Mouse (Mus musculus): ENCODE data around the gene Robo2.
A peak's percentile ranks its signal among the peaks of the same experiment; 100 is the strongest.

The Robo2 gene

GRCm38 (mm10) chr16:74411481-74412251, at the start of gene Robo2:
Robo2 (minus strand) TSS chr16:74411825.
- peak; percentile 30 to 51 for DNase-seq (ENCODE audit: inconsistent age in 2 of 2, low spot score in 1 of 2)

- DNase-seq (ENCODE audit: inconsistent age in 2 of 2, low spot score in 1 of 2) = no peak
These were observed 46.5 kb upstream of the Robo2 start for GRCm38 (mm10) chr16:74458138-74458537.

DNA sequence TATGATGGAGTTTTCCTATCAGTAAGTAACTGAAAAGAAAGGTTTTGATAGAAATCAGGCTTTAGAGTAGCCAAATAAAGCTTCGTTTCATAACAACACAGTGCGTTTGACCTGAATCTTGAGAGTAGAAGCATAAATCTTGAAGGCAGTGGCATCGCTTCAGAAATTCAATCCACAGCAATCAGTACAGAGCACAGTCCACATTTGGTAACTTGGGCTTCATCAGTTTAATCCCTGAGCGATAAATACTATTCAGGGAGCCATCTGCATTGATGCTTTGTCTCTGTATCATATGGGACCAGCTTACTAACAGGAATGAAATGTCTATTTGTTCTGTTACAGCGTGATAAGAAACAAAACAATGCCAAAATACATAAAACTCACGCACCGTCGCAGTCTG, 46.1 kb upstream of the Robo2 start:
- no peak for DNase-seq (ENCODE audit: inconsistent age in 2 of 2, low spot score in 1 of 2)

GRCm38 (mm10) chr16:74456808-74457470, 45.3 kb upstream of the Robo2 start:
- DNase-seq (ENCODE audit: inconsistent age in 2 of 2, low spot score in 1 of 2) = no peak

GRCm38 (mm10) chr16:74455179-74455578, 43.6 kb upstream of the Robo2 start:
- no peak for DNase-seq (ENCODE audit: inconsistent age in 2 of 2, low spot score in 1 of 2)

- DNase-seq (ENCODE audit: inconsistent age in 2 of 2, low spot score in 1 of 2) = no peak
These were observed 36.4 kb upstream of the Robo2 start for GRCm38 (mm10) chr16:74448025-74448424.

DNA sequence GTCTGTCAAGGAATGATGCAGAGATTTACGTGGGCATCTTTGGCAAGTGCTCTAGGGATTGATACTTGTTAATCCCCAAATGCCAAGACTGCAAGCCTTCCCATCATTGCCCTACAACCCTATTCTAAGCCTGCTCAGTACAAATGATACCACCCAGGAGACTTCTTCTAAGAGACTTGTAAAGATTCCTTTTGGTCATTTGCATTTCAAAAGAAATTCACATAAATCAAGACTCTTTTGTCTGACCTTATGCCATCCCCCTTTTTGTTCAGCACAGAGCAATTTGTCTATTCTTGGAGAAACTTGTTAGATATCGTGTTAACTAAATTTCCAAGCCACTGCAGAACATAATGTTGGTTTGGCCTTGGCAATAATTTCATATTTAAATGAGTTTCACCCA, 15.4 kb upstream of the Robo2 start:
- DNase-seq (ENCODE audit: inconsistent age in 2 of 2, low spot score in 1 of 2) = no peak

DNA sequence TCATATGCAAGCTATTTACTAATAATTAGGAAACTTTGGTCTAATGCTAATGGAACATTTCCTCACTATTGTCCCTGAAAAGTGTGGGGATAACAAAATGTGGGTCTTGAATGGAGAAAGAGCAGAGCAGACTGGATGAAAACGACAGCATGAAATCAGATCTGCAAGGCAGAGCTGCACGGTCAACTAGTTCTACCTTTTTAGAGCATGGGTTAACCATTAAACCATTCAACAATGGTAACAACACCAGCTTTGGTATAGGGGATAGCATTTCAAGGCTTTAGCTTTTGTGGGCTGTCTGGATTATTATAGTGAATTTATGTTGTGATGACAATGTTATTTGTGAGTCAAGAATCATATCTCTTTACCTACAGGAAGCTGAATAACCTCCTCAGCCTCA, 8.7 kb upstream of the Robo2 start:
- DNase-seq (ENCODE audit: inconsistent age in 2 of 2, low spot score in 1 of 2) = no peak

DNA sequence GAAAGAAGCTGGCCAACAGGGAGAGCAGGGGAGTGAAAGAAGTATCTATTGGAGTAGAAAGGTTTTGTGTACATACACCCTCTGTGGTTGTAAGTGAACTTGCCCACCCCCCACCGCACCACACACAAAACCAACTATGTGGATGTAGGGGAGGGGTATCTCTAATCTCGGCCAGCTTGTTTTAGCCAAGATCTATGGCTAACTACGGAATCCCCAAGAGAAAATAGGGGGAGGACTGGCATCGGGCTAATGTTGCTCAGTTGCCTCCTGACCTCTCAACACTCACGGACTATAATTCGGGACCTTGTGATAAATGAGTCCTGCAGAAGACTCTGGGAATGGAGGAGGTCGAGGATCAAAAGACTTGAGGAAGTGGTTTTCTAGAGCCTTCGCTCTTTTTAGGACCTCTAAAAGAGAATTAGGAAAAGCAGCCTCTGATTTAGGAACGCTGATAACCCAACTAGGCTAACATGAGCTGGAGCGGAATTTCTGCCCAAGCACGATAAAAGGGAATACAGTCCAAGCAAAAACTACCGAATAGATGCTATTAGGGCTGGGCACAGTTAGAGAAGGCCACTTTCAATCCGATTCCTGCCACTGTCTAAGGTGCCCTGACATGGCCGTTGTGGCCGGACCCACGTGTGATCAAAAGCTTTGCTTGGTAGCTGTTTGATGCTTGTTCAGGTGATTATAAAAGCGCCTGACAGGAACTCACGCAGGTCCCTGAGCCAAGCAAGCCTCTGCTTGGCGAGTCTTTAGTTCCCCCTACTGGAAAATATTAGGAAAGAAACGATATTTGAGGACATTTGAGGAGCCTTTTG, 1.1 kb upstream of the Robo2 start:
- DNase-seq (ENCODE audit: inconsistent age in 2 of 2, low spot score in 1 of 2) = peak; percentile 15 to 79

DNA sequence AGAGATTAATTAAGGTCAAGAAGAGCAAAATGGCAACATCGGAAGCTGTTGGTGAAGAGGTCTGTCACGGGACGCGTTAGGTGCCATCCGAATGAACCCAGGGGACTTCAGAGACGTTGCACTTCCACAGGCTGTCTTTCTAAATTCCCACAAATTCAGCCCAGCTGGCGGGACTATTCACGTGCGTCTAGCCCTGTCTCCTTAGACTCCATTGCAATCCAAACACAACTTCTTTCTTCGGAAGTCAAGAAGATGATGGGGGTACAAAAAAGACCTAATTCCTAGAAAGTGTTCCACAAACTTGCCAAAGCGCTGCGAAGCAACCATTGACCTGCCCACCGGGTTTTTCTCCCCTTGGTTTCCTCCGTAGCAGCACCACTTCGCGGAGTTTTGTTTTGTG, 604 bp downstream of the Robo2 start:
- DNase-seq (ENCODE audit: inconsistent age in 2 of 2, low spot score in 1 of 2) = no peak

DNA sequence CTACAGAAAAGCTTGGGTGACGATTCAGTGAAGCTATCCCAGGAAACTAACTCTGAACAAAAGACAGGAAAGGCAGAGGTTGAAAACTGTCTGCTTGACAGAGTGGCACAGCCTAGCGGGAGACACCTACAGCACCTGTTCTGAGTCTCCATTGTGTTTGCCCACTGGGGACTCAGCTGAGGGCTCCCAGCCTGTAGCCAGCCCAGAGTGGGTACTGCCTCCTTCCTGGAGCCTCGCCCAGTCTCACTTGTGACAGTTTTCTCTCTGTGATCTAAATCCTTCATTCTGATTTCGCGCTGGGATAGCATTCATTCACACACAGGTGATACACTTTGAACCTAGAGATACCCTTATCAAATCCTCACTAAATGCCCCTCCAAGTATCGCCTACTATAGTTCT, 1.5 kb downstream of the Robo2 start:
- peak in 1 of 2 experiments; percentile 21 for DNase-seq (ENCODE audit: inconsistent age in 2 of 2, low spot score in 1 of 2)

- no peak for DNase-seq (ENCODE audit: inconsistent age in 2 of 2, low spot score in 1 of 2)
These were observed 2.1 kb downstream of the Robo2 start for GRCm38 (mm10) chr16:74409548-74409947.

GRCm38 (mm10) chr16:74408566-74408965, 3.1 kb downstream of the Robo2 start:
- DNase-seq (ENCODE audit: inconsistent age in 2 of 2, low spot score in 1 of 2) = no peak

DNA sequence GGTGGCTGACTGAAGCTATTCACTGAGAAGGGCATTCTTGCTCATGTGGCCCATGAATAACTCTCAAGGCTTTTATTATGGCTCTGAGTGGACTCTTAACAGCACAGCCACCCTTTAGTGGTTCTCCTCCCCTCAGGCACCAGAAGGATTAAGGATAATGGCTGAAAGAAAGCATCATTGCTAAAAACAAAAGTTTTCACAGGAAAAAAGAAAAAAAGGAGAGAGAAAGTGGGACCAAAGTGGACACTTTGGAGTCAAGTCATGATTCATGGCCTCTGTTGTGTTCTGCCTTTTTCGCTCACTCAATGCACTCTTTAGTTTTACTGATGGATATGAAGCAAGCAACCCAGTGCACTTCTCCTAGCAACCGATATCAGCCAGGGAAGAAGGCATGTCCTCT, 14.3 kb downstream of the Robo2 start:
- DNase-seq (ENCODE audit: inconsistent age in 2 of 2, low spot score in 1 of 2) = no peak

- DNase-seq (ENCODE audit: inconsistent age in 2 of 2, low spot score in 1 of 2) = no peak
These were observed 15.9 kb downstream of the Robo2 start for GRCm38 (mm10) chr16:74395678-74396077.

- no peak for DNase-seq (ENCODE audit: inconsistent age in 2 of 2, low spot score in 1 of 2)
These were observed 32.2 kb downstream of the Robo2 start for GRCm38 (mm10) chr16:74379458-74379857.

DNA sequence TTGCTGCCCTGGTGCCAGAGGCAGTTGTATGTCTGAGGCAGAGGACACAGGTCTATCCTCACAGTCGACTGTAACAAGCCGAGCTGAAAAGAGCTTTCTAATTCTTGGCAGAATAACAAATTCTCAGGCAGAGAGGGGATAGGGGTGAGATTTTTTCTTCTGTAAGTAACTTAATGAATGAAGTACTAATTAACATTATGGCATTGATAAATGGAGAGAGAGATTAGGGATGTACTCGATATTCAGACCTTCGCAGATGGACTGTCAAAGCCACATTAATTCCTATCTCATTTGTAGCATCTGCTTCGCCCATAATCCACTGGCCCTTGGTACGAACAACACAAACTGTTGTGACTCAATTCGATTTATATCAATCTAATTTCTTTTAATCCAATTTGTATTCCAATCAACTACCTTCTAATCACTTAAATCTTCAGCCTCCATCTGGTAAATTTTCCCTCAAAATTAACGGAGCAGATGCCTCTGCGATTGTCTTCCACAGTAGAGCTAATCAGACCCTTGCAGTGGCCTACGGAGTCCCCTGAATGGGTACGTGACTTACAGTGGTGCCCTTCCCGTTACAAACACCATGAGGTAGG, 36.2 kb downstream of the Robo2 start:
- no peak for DNase-seq (ENCODE audit: inconsistent age in 2 of 2, low spot score in 1 of 2)

DNA sequence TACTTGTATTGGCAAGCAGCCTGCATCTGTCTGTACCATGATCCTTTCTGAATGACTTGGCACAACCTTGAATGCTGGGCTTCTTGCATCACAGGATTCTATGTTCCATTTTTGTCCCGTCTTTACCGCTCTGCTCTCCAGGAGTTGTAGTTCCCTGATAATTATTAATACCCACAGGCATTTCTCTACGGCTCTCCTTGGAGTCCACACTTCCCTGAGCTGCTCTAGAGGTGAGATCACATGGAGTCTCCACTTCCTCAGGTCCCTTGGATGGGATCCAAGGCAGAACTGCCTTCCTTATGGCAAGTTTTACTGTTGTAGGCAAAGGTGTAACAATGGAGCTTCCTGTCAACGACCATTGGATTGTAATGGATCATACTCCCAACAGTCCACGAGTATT, 37.1 kb downstream of the Robo2 start:
- no peak for DNase-seq (ENCODE audit: inconsistent age in 2 of 2, low spot score in 1 of 2)

GRCm38 (mm10) chr16:74373407-74373806, 38.2 kb downstream of the Robo2 start:
- no peak for DNase-seq (ENCODE audit: inconsistent age in 2 of 2, low spot score in 1 of 2)

DNA sequence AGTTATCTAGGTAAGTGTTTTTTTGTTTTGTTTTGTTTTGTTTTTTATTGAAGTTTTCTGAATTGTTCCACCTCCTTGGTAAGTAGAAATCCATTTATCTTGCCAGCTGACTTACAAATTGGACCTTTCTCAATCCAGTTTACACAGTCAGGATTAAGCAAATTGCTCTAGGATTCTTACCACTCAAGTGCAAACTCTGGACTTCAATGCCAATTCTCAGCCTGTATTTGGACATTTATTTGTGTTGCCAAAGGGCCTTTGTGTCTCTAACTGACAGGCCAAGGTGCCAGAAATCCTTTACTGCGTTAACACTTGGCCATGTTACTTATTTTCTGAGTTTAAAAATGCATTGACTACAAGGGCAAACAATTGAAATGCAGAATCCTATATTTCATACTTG, 38.7 kb downstream of the Robo2 start:
- DNase-seq (ENCODE audit: inconsistent age in 2 of 2, low spot score in 1 of 2) = no peak

DNA sequence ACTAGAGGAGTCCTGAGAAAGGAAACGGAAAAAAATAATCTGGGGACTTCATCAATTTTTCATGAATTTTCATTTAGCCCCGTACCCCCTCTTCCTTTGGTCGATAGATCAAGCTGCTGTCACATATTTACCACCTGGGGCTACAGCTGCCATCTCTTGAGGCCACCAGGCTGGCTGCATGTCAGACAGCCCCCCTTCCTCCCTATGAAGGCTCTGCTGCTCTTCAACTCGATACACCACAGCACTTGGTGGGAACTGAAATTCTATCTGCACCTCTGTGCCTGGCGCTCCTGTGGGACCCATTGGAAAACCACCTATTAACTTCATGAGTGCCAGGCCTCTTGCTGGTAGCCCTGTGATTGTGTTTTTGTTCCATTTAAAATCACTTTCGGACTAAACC, 63.2 kb downstream of the Robo2 start:
- no peak for DNase-seq (ENCODE audit: inconsistent age in 2 of 2, low spot score in 1 of 2)
